Mouse (Mus musculus): ENCODE results near the gene Alkbh1.
"Not testable (repeated sequence)": the region's sequence is repeated elsewhere in the genome, so short reads cannot be mapped to it uniquely, and the experiment has no call there.

The Alkbh1 gene

GRCm38 (mm10) chr12:87443700-87444122 lies at the start of gene Alkbh1, which contains the start of gene Slirp:
TSS of gene Alkbh1 (minus strand) at chr12:87444017.
TSS of gene Slirp (plus strand) at chr12:87443896.
- DNase-seq (ENCODE audit: inconsistent ontology term) = peak; percentile 86

GRCm38 (mm10) chr12:87488683-87489082 lies 44.9 kb upstream of the Alkbh1 start:
- DNase-seq (ENCODE audit: inconsistent ontology term) = not testable (repeated sequence)

- DNase-seq (ENCODE audit: inconsistent ontology term) = not testable (repeated sequence)
Measured at GRCm38 (mm10) chr12:87482482-87482881, 38.7 kb upstream of the Alkbh1 start.

- DNase-seq (ENCODE audit: inconsistent ontology term) = no peak
Measured at GRCm38 (mm10) chr12:87474756-87475155, 30.9 kb upstream of the Alkbh1 start.

DNA sequence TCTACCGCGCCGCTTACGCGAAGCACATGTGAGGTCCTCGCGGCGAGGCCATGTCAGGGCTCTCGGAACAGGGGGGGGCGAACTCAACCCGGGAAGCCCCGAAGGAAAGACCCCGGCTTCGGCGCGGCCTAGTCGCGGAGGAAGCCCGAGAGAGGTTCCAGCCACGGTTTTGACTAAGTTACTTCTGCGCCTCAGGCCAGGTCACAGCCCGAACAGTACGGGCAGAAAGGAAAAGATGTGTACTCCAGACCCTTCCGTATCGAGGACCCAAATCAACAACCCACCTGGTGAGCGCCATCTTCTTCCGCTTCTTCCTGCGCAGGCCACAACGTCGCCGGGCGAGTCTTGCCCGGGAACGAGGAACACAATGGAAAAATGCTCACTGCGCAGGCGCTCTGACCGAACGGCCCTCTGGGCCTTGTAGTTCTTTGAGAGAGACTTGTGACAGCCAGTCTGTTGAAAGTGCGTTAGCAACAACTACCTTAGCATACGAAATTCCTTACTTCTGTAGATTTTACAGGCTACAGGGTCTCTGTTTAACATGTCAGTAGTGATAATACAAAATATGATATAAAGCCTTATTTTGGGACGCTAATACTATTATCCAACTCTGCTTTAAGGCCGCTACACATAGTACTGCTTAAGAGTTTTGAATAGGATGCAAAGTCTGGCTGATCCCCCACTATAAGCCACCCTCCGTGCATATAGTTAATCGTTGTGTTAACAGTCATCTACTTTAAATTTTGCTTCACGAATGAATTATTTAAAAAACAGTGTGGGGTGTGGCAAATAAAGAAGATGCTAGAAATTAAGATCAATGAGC lies 28.4 kb upstream of the Alkbh1 start, which contains the start of gene Snw1:
Gene Snw1, minus strand, starts transcription at position 311 of the 823 bp plus-strand sequence.
- DNase-seq (ENCODE audit: inconsistent ontology term) = peak; percentile 90

- peak; percentile 68 for DNase-seq (ENCODE audit: inconsistent ontology term)
Measured at GRCm38 (mm10) chr12:87471421-87471963, 27.7 kb upstream of the Alkbh1 start.

GRCm38 (mm10) chr12:87470263-87471136 lies 26.7 kb upstream of the Alkbh1 start:
- peak; percentile 11 for DNase-seq (ENCODE audit: inconsistent ontology term)

DNA sequence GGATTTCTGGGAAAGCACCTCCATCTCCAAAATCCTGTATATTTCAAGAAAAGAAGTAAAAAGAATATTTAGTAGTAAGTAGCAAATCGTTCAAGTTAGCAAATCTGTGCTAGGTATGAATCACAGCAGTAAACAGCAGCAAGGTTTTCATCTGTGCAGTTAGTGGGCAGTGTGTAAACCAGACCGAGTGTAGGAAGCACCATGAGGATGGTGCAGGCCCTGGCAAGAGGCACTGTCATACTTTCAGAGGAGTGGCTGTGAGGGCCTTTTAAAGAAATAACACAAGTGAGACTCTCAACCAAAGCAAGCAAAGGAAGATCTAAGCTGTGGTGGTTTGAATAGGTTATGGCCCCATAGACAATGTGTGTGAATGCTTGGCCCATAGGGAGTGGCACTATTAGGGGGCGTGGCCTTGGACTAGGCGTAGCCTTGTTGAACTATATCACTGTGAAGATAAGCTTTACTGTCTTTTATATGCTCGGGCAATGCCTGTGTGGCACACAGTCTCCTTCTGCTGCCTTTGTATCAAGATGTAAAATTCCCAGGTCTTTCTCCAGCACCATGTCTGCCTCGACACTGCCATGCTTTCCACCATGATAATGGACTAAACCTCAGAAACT lies 21.0 kb upstream of the Alkbh1 start:
- no peak for DNase-seq (ENCODE audit: inconsistent ontology term)

- no peak for DNase-seq (ENCODE audit: inconsistent ontology term)
Measured at GRCm38 (mm10) chr12:87449456-87449855, 5.6 kb upstream of the Alkbh1 start.

GRCm38 (mm10) chr12:87444211-87444610 lies 394 bp upstream of the Alkbh1 start:
- no peak for DNase-seq (ENCODE audit: inconsistent ontology term)

DNA sequence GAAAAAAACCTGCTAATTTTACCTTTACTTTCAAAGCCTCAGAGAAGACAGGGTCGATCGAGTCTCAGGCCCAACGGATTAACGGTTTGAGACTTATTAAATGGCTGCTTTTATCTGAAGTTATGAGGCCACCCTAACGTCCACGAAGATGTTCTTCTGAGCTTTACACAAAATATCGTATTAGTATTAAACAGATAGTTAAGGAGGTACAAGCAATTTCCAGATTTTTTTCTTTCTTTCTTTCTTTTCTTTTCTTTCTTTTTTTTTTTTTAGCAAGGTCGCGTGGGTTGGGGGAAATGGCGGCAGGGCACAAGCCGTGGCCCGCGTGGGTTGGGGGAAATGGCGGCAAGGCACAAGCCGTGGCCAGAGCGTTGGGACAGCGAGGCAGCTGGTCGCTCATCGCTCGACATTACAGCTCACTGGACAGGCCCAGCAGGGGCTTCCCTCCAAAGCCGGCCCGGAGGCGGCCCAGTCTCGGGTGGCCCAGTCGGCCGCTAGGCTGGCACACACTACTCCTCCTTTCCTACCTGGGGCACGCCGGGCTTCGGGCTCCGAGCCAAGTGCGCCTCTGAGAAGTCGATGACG lies 610 bp downstream of the Alkbh1 start:
- no peak for DNase-seq (ENCODE audit: inconsistent ontology term)

- peak; percentile 32 for DNase-seq (ENCODE audit: inconsistent ontology term)
Measured at GRCm38 (mm10) chr12:87442177-87443114, 1.4 kb downstream of the Alkbh1 start.

- no peak for DNase-seq (ENCODE audit: inconsistent ontology term)
Measured at GRCm38 (mm10) chr12:87428885-87429284, 14.9 kb downstream of the Alkbh1 start.

GRCm38 (mm10) chr12:87428295-87428694 lies 15.5 kb downstream of the Alkbh1 start:
- DNase-seq (ENCODE audit: inconsistent ontology term) = no peak

DNA sequence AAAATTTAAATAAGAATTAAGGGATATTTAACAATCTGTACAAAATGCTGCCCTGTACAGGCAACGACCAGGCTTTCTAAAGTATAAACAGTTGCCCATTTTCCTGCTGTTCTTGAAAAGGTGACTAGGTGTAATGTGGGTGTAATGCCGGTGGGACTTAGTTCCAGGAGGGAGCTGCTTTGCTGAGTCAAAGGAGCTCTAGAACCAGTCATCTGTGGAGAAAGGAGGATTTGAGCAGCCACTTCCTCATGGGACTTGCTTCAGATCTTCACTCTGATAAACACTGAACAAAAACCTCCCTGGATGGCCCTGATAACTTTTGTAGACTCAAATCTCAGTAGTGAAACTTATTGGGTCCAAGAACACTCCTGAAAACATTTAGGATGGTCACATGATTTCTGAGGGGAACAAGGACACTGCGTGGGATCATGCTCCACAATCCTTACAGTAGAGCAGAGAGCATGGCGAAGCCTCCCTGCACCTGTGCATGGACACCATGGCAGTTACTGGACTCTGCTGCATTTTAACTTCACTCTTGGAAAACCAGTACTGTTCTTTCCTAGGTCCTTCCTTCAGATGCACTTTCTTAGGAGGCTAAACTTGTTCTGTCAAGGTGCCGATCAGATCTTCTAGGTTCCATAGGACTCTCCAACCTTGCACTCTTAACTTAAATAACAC lies 17.3 kb downstream of the Alkbh1 start:
- DNase-seq (ENCODE audit: inconsistent ontology term) = no peak

DNA sequence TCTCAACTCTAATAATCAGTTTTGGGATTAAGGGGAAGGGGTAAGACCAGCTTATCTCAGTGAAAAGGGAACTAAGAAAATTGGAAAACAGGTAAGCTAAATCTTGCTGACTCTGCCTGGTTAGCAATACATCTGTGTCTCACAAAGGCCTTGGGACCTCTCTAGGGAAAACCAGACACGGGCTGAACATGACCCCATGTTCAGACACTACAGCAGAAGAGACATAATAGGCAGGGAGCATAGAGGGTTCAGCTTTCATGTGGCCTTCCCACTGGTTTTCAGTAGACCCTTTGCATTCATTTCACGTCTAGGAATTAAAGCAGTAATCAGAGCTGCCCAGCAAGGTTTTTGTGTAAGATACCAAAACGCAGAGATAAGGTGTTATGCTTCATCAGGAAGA lies 19.3 kb downstream of the Alkbh1 start:
- no peak for DNase-seq (ENCODE audit: inconsistent ontology term)

- DNase-seq (ENCODE audit: inconsistent ontology term) = no peak
Measured at GRCm38 (mm10) chr12:87423700-87424099, 20.1 kb downstream of the Alkbh1 start.

GRCm38 (mm10) chr12:87421708-87422507 lies 21.9 kb downstream of the Alkbh1 start:
- DNase-seq (ENCODE audit: inconsistent ontology term) = no peak

All from Muller cell, postnatal 12 days (primary cell).